Mouse (Mus musculus): Measurements from ENCODE around the gene Cdc73.
"Not testable (repeated sequence)": the region's sequence is repeated elsewhere in the genome, so short reads cannot be mapped to it uniquely, and the experiment has no call there.

Cdc73 gene

DNA sequence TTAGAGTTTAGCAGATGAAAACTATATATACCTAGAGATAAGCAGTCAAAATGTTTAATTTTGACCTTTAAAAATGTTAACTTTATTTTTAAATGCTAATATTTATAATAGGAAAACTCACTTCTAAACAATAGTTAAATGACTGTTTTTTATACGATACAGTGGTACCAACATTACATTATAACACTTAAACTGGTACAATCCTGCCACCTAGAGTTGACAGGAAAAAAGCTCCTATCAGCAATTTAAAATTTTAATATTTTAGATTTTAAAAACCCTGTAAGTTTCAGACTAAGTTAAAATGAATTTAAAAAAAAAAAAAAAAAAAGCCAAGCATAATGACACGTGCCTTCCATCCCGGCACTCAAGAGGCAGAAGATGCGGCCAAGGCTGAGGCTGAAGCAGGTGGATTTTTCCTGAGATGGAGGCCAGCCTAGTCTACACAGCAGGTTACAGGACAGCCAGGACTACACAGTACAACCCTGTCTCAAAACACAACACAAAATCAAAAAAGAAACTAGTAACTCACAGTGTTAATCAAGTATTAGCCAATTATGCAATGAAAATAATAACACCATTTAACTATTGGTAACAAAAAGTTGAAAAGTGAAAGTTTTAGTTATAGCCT lies 26.8 kb downstream of the Cdc73 start:
- no peak for DNase-seq (ENCODE audit: low read depth, low spot score)

DNA sequence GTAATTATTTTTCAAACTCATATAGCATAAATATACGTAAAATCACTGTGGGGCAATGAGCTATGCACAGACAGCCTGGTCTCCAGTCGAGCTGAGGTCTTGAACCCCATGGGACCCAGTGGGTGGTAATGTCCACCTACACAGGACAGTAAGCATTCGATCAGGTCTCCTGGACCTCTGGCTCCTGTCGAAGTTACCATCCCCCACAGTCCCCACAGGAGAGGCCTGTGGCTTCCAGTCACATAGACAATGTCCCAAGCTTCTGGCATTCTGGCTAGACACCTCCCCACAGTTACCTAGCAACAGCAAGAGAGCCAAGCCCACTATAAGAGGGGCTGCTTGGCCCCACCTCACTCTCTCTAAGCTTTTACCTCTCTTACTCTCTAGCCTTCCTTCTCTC lies 37.9 kb downstream of the Cdc73 start:
- DNase-seq (ENCODE audit: low read depth, low spot score), result not testable (repeated sequence)

GRCm38 (mm10) chr1:143663197-143663596 lies 39.5 kb downstream of the Cdc73 start:
- no peak for DNase-seq (ENCODE audit: low read depth, low spot score)

- no peak for DNase-seq (ENCODE audit: low read depth, low spot score)
Measured at GRCm38 (mm10) chr1:143653646-143654045, 49.0 kb downstream of the Cdc73 start.

- DNase-seq (ENCODE audit: low read depth, low spot score), result no peak
Measured at GRCm38 (mm10) chr1:143650317-143650716, 52.4 kb downstream of the Cdc73 start.

DNA sequence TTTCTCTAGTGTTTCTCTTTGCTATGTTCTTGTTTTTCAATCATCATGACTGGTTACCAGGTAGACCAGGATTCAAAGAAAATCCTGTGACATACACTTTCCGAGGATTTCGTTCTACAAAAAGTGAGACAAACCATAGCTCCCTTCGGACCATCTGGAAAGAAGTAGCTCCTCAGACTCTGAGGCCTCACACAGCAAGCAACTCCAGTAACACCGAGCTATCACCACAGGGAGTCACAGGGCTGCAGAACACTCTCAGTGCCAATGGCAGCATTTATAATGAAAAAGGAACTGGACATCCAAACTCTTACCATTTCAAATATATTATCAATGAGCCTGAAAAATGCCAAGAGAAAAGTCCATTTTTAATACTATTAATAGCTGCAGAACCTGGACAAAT lies 56.5 kb downstream of the Cdc73 start:
- no peak for DNase-seq (ENCODE audit: low read depth, low spot score)

GRCm38 (mm10) chr1:143645386-143645785 lies 57.3 kb downstream of the Cdc73 start:
- DNase-seq (ENCODE audit: low read depth, low spot score), result no peak

DNA sequence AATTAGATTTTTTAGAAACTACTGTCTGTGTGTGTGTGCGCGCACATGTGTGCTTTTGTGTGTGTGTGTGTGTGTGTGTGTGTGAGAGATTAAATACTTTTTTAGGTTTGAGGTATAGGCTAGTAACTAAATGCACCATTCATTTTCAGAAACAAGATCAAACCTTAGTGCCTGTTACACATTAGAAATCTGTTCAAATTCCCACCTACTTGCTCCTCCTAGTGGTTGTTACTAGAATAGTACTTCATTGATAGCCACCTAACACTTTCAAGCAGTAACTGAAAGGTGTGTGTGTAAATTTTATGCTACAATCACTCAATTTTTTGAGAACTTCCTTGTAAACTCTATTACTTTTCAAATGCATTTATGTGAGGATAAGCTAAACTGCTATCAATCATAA lies 58.5 kb downstream of the Cdc73 start:
- DNase-seq (ENCODE audit: low read depth, low spot score), result peak; percentile 8

DNA sequence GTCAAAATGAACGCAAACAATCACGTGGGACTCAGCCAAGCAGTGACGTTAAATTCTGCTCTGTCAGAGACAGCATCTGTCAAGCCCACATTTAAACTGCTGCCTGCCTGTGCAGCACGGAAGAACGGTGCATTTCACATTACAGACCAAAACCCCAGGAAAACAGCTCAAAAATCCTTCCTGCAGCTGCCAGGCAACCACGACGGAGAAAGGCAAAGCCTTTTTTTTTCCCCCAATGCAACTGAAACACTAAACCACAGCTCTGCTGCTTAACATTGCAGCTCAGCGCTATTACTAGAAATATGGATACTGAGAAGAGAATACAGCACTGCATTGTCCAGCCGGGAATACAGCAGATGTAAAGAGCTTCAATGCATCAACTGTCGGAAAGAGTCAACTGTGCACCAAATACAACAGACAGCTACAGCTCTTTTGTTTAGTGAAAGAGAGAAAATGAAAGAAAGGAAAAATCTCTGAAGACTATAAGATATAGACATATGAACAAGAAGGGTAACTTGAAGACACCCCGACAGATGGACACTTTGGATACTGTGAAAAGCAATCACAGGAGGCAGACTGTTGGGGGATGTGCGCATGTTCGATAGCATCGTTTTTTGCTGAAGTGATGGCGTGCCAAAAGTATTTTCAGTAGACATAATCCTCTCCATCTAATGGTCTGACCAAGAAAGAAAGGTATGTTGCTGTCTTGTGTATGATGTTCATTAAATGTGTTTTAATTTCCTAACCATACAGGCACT lies 61.9 kb downstream of the Cdc73 start, which contains the start of gene B3galt2:
TSS of gene B3galt2 (plus strand) at position 15 of the 758 bp plus-strand sequence.
- no peak for DNase-seq (ENCODE audit: low read depth, low spot score)

DNA sequence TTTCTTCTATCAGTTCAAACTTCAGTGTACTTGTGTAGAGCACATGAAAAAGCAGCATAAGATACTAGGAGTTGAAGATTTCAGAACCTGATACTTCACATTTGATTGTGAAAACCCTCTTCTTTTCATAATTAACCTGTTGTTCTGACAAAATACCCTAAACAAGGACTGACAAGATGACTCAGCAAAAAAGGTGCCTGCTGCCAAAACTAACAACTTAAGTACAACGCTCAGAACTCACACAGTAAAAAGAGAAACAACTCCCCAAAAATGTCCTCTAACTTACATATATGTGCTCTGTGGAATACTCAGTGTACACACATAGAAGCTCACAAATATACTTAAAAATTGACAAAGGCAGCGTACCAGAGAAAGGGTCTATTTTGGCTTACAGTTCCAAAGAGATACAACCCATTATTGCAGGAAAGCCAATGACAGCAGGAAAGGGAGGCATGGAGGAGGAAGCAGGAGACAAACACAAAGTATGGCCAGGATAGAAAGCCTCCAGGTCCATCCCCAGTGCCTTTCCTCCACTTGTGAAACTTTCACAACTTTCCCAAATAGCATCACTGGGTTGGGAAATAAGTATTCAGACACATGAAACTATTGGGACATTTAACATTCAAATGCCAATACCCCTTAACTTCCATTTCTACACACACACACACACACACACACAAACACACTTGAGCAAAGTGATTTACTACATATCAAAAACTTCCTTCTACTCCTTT lies 69.7 kb downstream of the Cdc73 start:
- peak; percentile 9 for DNase-seq (ENCODE audit: low read depth, low spot score)

- no peak for DNase-seq (ENCODE audit: low read depth, low spot score)
Measured at GRCm38 (mm10) chr1:143632361-143632760, 70.3 kb downstream of the Cdc73 start.

- DNase-seq (ENCODE audit: low read depth, low spot score), result no peak
Measured at GRCm38 (mm10) chr1:143631337-143631736, 71.4 kb downstream of the Cdc73 start.

GRCm38 (mm10) chr1:143622634-143623033 lies 80.1 kb downstream of the Cdc73 start:
- no peak for DNase-seq (ENCODE audit: low read depth, low spot score)

DNA sequence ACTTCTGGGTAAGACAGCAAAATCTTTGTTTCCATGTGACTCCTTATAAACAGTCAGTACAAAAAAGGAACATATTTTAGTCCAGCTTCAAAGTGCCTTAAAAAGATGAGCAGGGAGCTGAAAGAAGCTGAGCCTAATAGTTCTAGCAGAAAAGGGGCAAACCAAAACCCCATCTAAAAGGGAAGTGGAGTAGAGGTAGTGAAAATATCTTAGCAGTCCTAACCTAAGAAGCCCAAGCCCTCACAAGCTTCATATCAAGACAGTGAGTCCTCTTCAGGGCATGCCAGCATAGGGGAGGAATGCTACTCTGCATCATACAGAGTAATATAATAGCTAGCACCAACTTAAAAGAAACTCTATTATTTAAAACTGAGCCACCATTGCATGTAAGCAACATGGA lies 80.8 kb downstream of the Cdc73 start:
- DNase-seq (ENCODE audit: low read depth, low spot score), result no peak

DNA sequence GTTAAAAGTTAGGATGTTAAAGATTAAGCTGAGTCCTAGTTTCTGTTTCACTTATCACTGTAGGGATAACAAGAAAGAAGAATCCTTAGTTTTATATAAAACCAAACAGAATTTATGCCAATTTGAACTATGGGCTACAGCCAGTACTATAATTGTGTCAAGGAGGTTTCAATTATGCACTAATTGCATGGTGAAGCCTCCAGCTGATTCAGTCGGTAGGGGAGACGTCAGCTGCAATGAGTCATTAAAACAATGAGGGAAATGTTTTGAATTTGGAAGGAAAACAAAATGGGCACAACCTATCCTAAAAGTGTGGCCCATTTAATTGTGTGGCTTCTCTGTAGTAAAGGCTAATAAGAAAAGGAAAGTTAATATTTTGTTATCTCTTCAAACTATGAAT lies 82.9 kb downstream of the Cdc73 start:
- no peak for DNase-seq (ENCODE audit: low read depth, low spot score)

DNA sequence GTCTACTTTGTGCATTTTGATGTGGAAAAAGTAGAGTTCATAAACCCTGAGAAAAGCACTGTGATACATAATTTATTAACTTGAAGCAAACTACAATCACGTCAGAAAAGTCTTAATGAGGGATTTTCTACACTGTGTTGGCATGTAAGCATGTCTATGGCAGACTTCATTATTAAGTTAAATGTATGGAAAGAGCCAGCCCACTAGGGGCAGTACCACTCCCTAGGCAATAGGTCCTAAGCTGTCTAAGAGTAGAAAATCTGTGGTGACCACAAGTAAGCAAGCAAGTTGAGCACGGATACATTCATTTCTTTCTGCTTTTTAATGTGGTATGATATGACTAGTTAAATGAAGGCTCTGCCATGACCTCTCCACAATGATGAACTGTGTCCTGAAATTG lies 89.8 kb downstream of the Cdc73 start:
- no peak for DNase-seq (ENCODE audit: low read depth, low spot score)

DNA sequence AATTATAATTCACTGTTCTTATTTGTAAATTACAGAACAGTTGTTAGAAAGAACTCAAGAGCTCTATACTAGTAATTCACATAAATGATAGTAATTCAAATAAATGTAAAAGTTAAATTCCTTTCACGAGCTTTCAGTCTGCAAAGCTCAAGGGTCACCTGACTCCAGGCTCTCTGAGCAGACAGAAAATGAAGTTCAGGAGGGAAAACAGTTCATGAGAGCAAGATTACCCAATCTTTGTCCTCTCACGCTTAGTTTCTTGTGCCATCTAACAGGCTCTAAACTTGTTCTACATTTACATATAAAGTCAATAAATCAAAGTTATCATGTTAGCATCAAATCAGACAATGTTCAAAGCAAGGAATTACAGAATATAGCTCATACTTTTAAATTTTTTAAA lies 93.8 kb downstream of the Cdc73 start:
- DNase-seq (ENCODE audit: low read depth, low spot score), result no peak

DNA sequence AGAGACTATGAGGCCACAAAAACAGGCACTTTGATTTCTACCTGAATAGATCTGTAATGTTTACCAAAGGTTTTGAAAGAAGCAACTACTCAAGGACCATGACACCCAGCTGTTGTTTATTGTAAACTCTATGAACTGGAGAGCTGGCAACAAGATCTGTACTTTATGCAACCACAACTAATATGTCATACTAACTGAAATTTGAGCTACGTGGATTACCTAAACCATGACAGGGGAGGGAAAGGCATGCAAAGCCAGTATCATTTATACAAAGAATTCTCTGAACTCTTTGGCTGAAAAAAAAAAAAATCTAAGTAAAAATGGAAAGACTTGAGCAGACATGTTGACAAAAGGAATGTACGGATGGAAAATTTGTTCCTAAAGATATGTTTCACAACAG lies 105.8 kb downstream of the Cdc73 start:
- no peak for DNase-seq (ENCODE audit: low read depth, low spot score)

- no peak for DNase-seq (ENCODE audit: low read depth, low spot score)
Measured at GRCm38 (mm10) chr1:143576824-143577543, 125.7 kb downstream of the Cdc73 start.

DNA sequence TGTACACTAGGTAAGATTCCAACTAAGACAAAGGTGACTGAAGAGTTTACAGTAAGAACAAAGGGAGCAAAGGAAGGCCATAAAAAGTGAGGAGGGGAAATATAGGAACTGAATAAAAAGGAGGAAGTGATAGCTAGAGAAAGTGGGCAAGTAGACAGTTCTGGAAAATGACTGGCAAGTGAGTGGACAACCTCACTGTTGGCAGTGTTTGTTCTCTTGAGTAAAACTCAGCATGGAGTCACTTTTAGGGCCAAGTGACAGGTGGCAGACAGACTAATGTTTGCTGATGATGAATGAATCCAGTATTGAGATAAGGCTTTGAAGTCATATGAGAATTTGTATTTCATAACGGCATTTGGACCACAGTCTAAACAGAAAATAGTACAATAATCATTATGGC lies 144.5 kb downstream of the Cdc73 start:
- no peak for DNase-seq (ENCODE audit: low read depth, low spot score)

- no peak for DNase-seq (ENCODE audit: low read depth, low spot score)
Measured at GRCm38 (mm10) chr1:143555533-143555932, 147.2 kb downstream of the Cdc73 start.

- DNase-seq (ENCODE audit: low read depth, low spot score), result no peak
Measured at GRCm38 (mm10) chr1:143554621-143555020, 148.1 kb downstream of the Cdc73 start.

All from c-Kit-negative CD71-positive TER-119-positive erythroid progenitor cells, embryonic 14.5 days (primary cell).